Mouse (Mus musculus): ENCODE results near the gene Mrtfa.
A peak's percentile ranks its signal among the peaks of the same experiment; 100 is the strongest.
"Not testable (repeated sequence)": the region's sequence is repeated elsewhere in the genome, so short reads cannot be mapped to it uniquely, and the experiment has no call there.

Mrtfa gene

GRCm38 (mm10) chr15:81190630-81191178 is at the start of gene Mrtfa:
Gene Mrtfa (minus strand): TSS chr15:81190757.
- peak; percentile 99 for DNase-seq (ENCODE audit: low read depth, low spot score)

- DNase-seq (ENCODE audit: low read depth, low spot score) = no peak
These were observed 49.3 kb upstream of the Mrtfa start for GRCm38 (mm10) chr15:81239794-81240343.

- peak; percentile 75 for DNase-seq (ENCODE audit: low read depth, low spot score)
These were observed 48.7 kb upstream of the Mrtfa start for GRCm38 (mm10) chr15:81239261-81239660.

- DNase-seq (ENCODE audit: low read depth, low spot score) = peak; percentile 16
These were observed 46.9 kb upstream of the Mrtfa start for GRCm38 (mm10) chr15:81237471-81237870.

- DNase-seq (ENCODE audit: low read depth, low spot score) = no peak
These were observed 45.5 kb upstream of the Mrtfa start for GRCm38 (mm10) chr15:81236062-81236461.

GRCm38 (mm10) chr15:81235086-81235920 is 44.7 kb upstream of the Mrtfa start, which contains the start of gene Mchr1:
Gene Mchr1 (plus strand): TSS chr15:81235499.
- no peak for DNase-seq (ENCODE audit: low read depth, low spot score)

GRCm38 (mm10) chr15:81231325-81231724 is 40.8 kb upstream of the Mrtfa start:
- DNase-seq (ENCODE audit: low read depth, low spot score) = no peak

GRCm38 (mm10) chr15:81229791-81230190 is 39.2 kb upstream of the Mrtfa start:
- DNase-seq (ENCODE audit: low read depth, low spot score) = no peak

GRCm38 (mm10) chr15:81228258-81228657 is 37.7 kb upstream of the Mrtfa start:
- no peak for DNase-seq (ENCODE audit: low read depth, low spot score)

- DNase-seq (ENCODE audit: low read depth, low spot score) = no peak
These were observed 36.7 kb upstream of the Mrtfa start for GRCm38 (mm10) chr15:81227275-81227674.

GRCm38 (mm10) chr15:81226796-81227195 is 36.2 kb upstream of the Mrtfa start:
- DNase-seq (ENCODE audit: low read depth, low spot score) = no peak

- DNase-seq (ENCODE audit: low read depth, low spot score) = no peak
These were observed 35.2 kb upstream of the Mrtfa start for GRCm38 (mm10) chr15:81225732-81226131.

- no peak for DNase-seq (ENCODE audit: low read depth, low spot score)
These were observed 34.5 kb upstream of the Mrtfa start for GRCm38 (mm10) chr15:81225016-81225415.

- no peak for DNase-seq (ENCODE audit: low read depth, low spot score)
These were observed 30.9 kb upstream of the Mrtfa start for GRCm38 (mm10) chr15:81221446-81221845.

GRCm38 (mm10) chr15:81220051-81220450 is 29.5 kb upstream of the Mrtfa start:
- not testable (repeated sequence) for DNase-seq (ENCODE audit: low read depth, low spot score)

GRCm38 (mm10) chr15:81219054-81219453 is 28.5 kb upstream of the Mrtfa start:
- no peak for DNase-seq (ENCODE audit: low read depth, low spot score)

- no peak for DNase-seq (ENCODE audit: low read depth, low spot score)
These were observed 26.5 kb upstream of the Mrtfa start for GRCm38 (mm10) chr15:81216906-81217653.

GRCm38 (mm10) chr15:81212976-81213375 is 22.4 kb upstream of the Mrtfa start:
- no peak for DNase-seq (ENCODE audit: low read depth, low spot score)

- peak; percentile 62 for DNase-seq (ENCODE audit: low read depth, low spot score)
These were observed 19.9 kb upstream of the Mrtfa start for GRCm38 (mm10) chr15:81210496-81210895.

GRCm38 (mm10) chr15:81202462-81202861 is 11.9 kb upstream of the Mrtfa start:
- DNase-seq (ENCODE audit: low read depth, low spot score) = no peak

GRCm38 (mm10) chr15:81199372-81199959 is 8.9 kb upstream of the Mrtfa start:
- DNase-seq (ENCODE audit: low read depth, low spot score) = peak; percentile 89

GRCm38 (mm10) chr15:81198447-81198846 is 7.9 kb upstream of the Mrtfa start:
- DNase-seq (ENCODE audit: low read depth, low spot score) = peak; percentile 52

Measured in CD4-positive, CD25-positive, alpha-beta regulatory T cell, adult 2 months (primary cell).